Mouse (Mus musculus) kidney, adult 2 months (tissue): ENCODE data around the gene Siglech.
A peak's percentile ranks its signal among the peaks of the same experiment; 100 is the strongest.

Source experiments
- CTCF ChIP-seq: fragments of 200-500 bp; conservative IDR thresholded peaks from 2 replicates; pipeline ENCODE4 v1.5.1; 2011; ENCODE audit warnings: low read depth, mild to moderate bottlenecking, control low read depth, low read length, moderate library complexity, mixed read lengths; ENCODE audit not compliant: insufficient read depth, insufficient read length
- POLR2A ChIP-seq: fragments of 200-500 bp; IDR thresholded peaks from one replicate; pipeline ENCODE4 v1.6.1; 2011; ENCODE audit warnings: low read depth, low read length, control low read depth

GRCm38 (mm10) chr7:55737125-55737912 is 30.7 kb upstream of the Siglech start:
- peak; percentile 50; the same call in 1 of the 2 replicates for TF ChIP-seq CTCF
- TF ChIP-seq POLR2A, result no peak
